Comparison of ENCODE assay signal across 8 mouse cellular contexts in the genomic region with DNA sequence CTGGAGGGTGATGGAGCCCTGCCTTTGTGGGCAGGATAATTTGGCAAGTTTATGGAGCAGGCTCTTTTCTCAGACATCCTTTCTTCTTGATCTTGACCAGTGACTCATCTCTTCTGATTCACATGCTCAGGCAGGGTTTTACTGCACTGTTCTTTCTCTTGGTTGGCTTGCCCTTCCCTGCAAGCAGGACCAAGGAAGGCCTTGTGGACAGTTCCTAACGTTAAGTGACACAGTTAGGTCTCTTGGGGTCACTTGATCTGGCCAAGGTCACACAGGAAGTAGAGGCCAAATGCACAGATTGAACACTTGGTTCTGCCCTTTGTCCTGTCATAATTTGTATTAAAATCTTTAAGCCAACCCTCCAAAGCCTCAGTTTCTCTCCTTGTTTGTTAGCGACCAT.
DNase-seq lines count a peak whose midpoint lies in the region; ATAC-seq lines count a peak whose summit lies in the region.
"Had no signal": no experiment of that assay in that cellular context is flagged by ENCODE, and none has a peak within 500 bp of the region (broad histone marks: within the 10 kb centered on the region; RNA-seq: fewer than 3 reads in every experiment).

No protein-coding gene starts in this region.

- H3K4me3 ChIP-seq in kidney, embryonic 16.5 days (ENCODE audit: low read length), result no peak overlapping the region
- H3K4me3 ChIP-seq in embryonic facial prominence, embryonic 10.5 days, result no peak overlapping the region
- H3K4me3 ChIP-seq in midbrain, embryonic 16.5 days (ENCODE audit: low read depth, low read length), result no peak overlapping the region

- no peaks in the 10 kb centered on the region for H3K9me3 ChIP-seq in kidney, embryonic 16.5 days (ENCODE audit: low read length)
- no peaks in the 10 kb centered on the region for H3K9me3 ChIP-seq in embryonic facial prominence, embryonic 10.5 days
- H3K9me3 ChIP-seq in midbrain, embryonic 16.5 days (replicated peaks; ENCODE audit: control insufficient read depth, low read length, poor library complexity, severe bottlenecking), result no peaks in the 10 kb centered on the region
- H3K9me3 ChIP-seq: hindbrain, embryonic 15.5 days had no signal

- H3K27ac ChIP-seq in kidney, embryonic 16.5 days (ENCODE audit: low read length), result no peak overlapping the region
- H3K27ac ChIP-seq in embryonic facial prominence, embryonic 10.5 days (replicated peaks), result peak overlapping the region; percentile 95
- H3K27ac ChIP-seq in midbrain, embryonic 16.5 days (ENCODE audit: low read length), result no peak overlapping the region

- no peak overlapping the region for H3K4me2 ChIP-seq in kidney, embryonic 16.5 days (replicated peaks; ENCODE audit: low read depth, low read length)
- H3K4me2 ChIP-seq in midbrain, embryonic 16.5 days (ENCODE audit: low read length), result no peak overlapping the region

- H3K4me1 ChIP-seq in kidney, embryonic 16.5 days (ENCODE audit: insufficient read depth, low read length), result no peaks in the 10 kb centered on the region
- peaks cover 17% of the 10 kb centered on the region for H3K4me1 ChIP-seq in embryonic facial prominence, embryonic 10.5 days
- H3K4me1 ChIP-seq in midbrain, embryonic 16.5 days (ENCODE audit: control insufficient read depth, insufficient read depth, low read length), result peaks cover 2% of the 10 kb centered on the region; the same call in 1 of the 2 replicates

- no peaks in the 10 kb centered on the region for H3K27me3 ChIP-seq in kidney, embryonic 16.5 days (ENCODE audit: insufficient read depth, low read length)
- H3K27me3 ChIP-seq in embryonic facial prominence, embryonic 10.5 days (replicated peaks; ENCODE audit: low read depth, poor library complexity, severe bottlenecking), result no peaks in the 10 kb centered on the region
- H3K27me3 ChIP-seq in midbrain, embryonic 16.5 days (ENCODE audit: control insufficient read depth, insufficient read depth, low read depth, low read length), result no peaks in the 10 kb centered on the region
- H3K27me3 ChIP-seq: hindbrain, embryonic 15.5 days had no signal

- H3K9ac ChIP-seq in kidney, embryonic 16.5 days (replicated peaks; ENCODE audit: low read length), result no peak overlapping the region
- H3K9ac ChIP-seq in midbrain, embryonic 16.5 days (ENCODE audit: low read depth, low read length), result no peak overlapping the region

- DNase-seq in kidney, postnatal 10 days, result no peak
- DNase-seq in embryonic facial prominence, embryonic 10.5 days (ENCODE audit: low spot score), result no peak
- DNase-seq in spleen, postnatal 36 days (ENCODE audit: low spot score in 2 of 2), result no peak
- DNase-seq in layer of hippocampus, postnatal 36 days, result no peak

- no peaks in the 10 kb centered on the region for H3K36me3 ChIP-seq in kidney, embryonic 16.5 days (ENCODE audit: insufficient read depth, low read length)
- H3K36me3 ChIP-seq in embryonic facial prominence, embryonic 10.5 days (replicated peaks), result no peaks in the 10 kb centered on the region
- no peaks in the 10 kb centered on the region for H3K36me3 ChIP-seq in midbrain, embryonic 16.5 days (ENCODE audit: control insufficient read depth, insufficient read depth, low read length)
- H3K36me3 ChIP-seq: hindbrain, embryonic 15.5 days had no signal

- ATAC-seq in kidney, embryonic 16.5 days (ENCODE audit: low FRiP score, low TSS enrichment), result 0 out of 2 replicates have a peak, but pooled peaks have one; percentile 7
- 0 out of 2 replicates have a peak, but pooled peaks have one; percentile 3 for ATAC-seq in granulocyte monocyte progenitor cell, adult 5-6 weeks (replicated peaks; ENCODE audit: poor library complexity, severe bottlenecking)
- peak; percentile 26; the same call in 1 of the 2 replicates for ATAC-seq in midbrain, embryonic 16.5 days

- 0% methylated on average over 2 of the region's 2 CpGs for WGBS in kidney, embryonic 16.5 days
- WGBS in embryonic facial prominence, embryonic 10.5 days, result 2% methylated on average over 2 of the region's 2 CpGs
- WGBS in midbrain, embryonic 16.5 days, result 5% methylated on average over 2 of the region's 2 CpGs
